Mouse (Mus musculus): ENCODE results near the gene Lrrc42. TPM values are rescaled to one million over a fixed set of nuclear protein-coding genes. Genes with fewer than 3 reads are reported as not detected.

The Lrrc42 gene
- polyA plus RNA-seq, 1 experiment from 2014 or later, result 27.7 TPM

- H3K4me2 ChIP-seq (replicated peaks; ENCODE audit: low read depth), result no peak overlapping the region
- TF ChIP-seq CTCF (IDR thresholded peaks at IDR 0.05; ENCODE audit: low read depth), result no peak
- H3K4me1 ChIP-seq (replicated peaks; ENCODE audit: control insufficient read depth, insufficient read depth, low read length), result no peaks in the 10 kb centered on the region
- no peaks in the 10 kb centered on the region for H3K27me3 ChIP-seq (replicated peaks; ENCODE audit: control insufficient read depth, insufficient read depth, low read length)
- no peaks in the 10 kb centered on the region for H3K9me3 ChIP-seq (ENCODE audit: control insufficient read depth)
- 81% methylated on average over 7 of the region's 7 CpGs for WGBS
- no peaks in the 10 kb centered on the region; the same call in 1 of the 2 replicates for H3K36me3 ChIP-seq (ENCODE audit: control insufficient read depth, insufficient read depth)
- no peak for ATAC-seq
- no peak overlapping the region for H3K9ac ChIP-seq (ENCODE audit: low read depth, low read length)
- H3K4me3 ChIP-seq (ENCODE audit: low read depth, low read length), result no peak overlapping the region
- H3K27ac ChIP-seq (ENCODE audit: low read depth, low read length), result no peak overlapping the region
Measured at GRCm38 (mm10) chr4:107280843-107281475, 27.6 kb upstream of the Lrrc42 start.

- Histone ChIP-seq H3K9me3 (ENCODE audit: control insufficient read depth) (no peaks in the 10 kb centered on the region), H3K36me3 (ENCODE audit: control insufficient read depth, insufficient read depth) (no peaks in the 10 kb centered on the region; the same call in none of the 2 replicates), H3K27me3 (replicated peaks; ENCODE audit: control insufficient read depth, insufficient read depth, low read length) (no peaks in the 10 kb centered on the region), H3K9ac (ENCODE audit: low read depth, low read length) (no peak overlapping the region), H3K27ac (ENCODE audit: low read depth, low read length) (no peak overlapping the region), H3K4me3 (ENCODE audit: low read depth, low read length) (no peak overlapping the region), H3K4me2 (replicated peaks; ENCODE audit: low read depth) (no peak overlapping the region), H3K4me1 (replicated peaks; ENCODE audit: control insufficient read depth, insufficient read depth, low read length) (no peaks in the 10 kb centered on the region)
- WGBS, result 52% methylated on average over 8 of the region's 8 CpGs
- ATAC-seq, result no peak
- no peak for TF ChIP-seq CTCF (IDR thresholded peaks at IDR 0.05; ENCODE audit: low read depth)
Measured at GRCm38 (mm10) chr4:107278188-107278707, 24.9 kb upstream of the Lrrc42 start.

GRCm38 (mm10) chr4:107274511-107274910 lies 21.2 kb upstream of the Lrrc42 start:
- H3K9me3 ChIP-seq (ENCODE audit: control insufficient read depth), result no peaks in the 10 kb centered on the region
- 61% methylated on average over 5 of the region's 5 CpGs for WGBS
- no peak for ATAC-seq
- H3K4me1 ChIP-seq (replicated peaks; ENCODE audit: control insufficient read depth, insufficient read depth, low read length), result no peaks in the 10 kb centered on the region
- H3K36me3 ChIP-seq (ENCODE audit: control insufficient read depth, insufficient read depth), result no peaks in the 10 kb centered on the region; the same call in 1 of the 2 replicates
- no peak overlapping the region for H3K9ac ChIP-seq (ENCODE audit: low read depth, low read length)
- H3K4me2 ChIP-seq (replicated peaks; ENCODE audit: low read depth), result no peak overlapping the region
- H3K27me3 ChIP-seq (replicated peaks; ENCODE audit: control insufficient read depth, insufficient read depth, low read length), result no peaks in the 10 kb centered on the region
- no peak overlapping the region for H3K4me3 ChIP-seq (ENCODE audit: low read depth, low read length)
- TF ChIP-seq CTCF (IDR thresholded peaks at IDR 0.05; ENCODE audit: low read depth), result no peak
- no peak overlapping the region for H3K27ac ChIP-seq (ENCODE audit: low read depth, low read length)

GRCm38 (mm10) chr4:107273683-107274082 lies 20.4 kb upstream of the Lrrc42 start:
- no peak overlapping the region for H3K9ac ChIP-seq (ENCODE audit: low read depth, low read length)
- no peaks in the 10 kb centered on the region for H3K9me3 ChIP-seq (ENCODE audit: control insufficient read depth)
- no peaks in the 10 kb centered on the region; the same call in 1 of the 2 replicates for H3K36me3 ChIP-seq (ENCODE audit: control insufficient read depth, insufficient read depth)
- H3K4me2 ChIP-seq (replicated peaks; ENCODE audit: low read depth), result no peak overlapping the region
- H3K4me1 ChIP-seq (replicated peaks; ENCODE audit: control insufficient read depth, insufficient read depth, low read length), result no peaks in the 10 kb centered on the region
- ATAC-seq, result no peak
- whole genome bisulfite sequencing, result 81% methylated on average over 4 of the region's 4 CpGs
- no peaks in the 10 kb centered on the region for H3K27me3 ChIP-seq (replicated peaks; ENCODE audit: control insufficient read depth, insufficient read depth, low read length)
- no peak overlapping the region for H3K4me3 ChIP-seq (ENCODE audit: low read depth, low read length)
- no peak overlapping the region for H3K27ac ChIP-seq (ENCODE audit: low read depth, low read length)
- no peak for TF ChIP-seq CTCF (IDR thresholded peaks at IDR 0.05; ENCODE audit: low read depth)

- H3K9ac ChIP-seq (ENCODE audit: low read depth, low read length), result no peak overlapping the region
- no peak overlapping the region for H3K4me3 ChIP-seq (ENCODE audit: low read depth, low read length)
- TF ChIP-seq CTCF (IDR thresholded peaks at IDR 0.05; ENCODE audit: low read depth), result no peak
- peak; percentile 74 for ATAC-seq
- H3K27me3 ChIP-seq (replicated peaks; ENCODE audit: control insufficient read depth, insufficient read depth, low read length), result no peaks in the 10 kb centered on the region
- no peaks in the 10 kb centered on the region for H3K9me3 ChIP-seq (ENCODE audit: control insufficient read depth)
- H3K27ac ChIP-seq (ENCODE audit: low read depth, low read length), result no peak overlapping the region
- no peaks in the 10 kb centered on the region for H3K4me1 ChIP-seq (replicated peaks; ENCODE audit: control insufficient read depth, insufficient read depth, low read length)
- no peak overlapping the region for H3K4me2 ChIP-seq (replicated peaks; ENCODE audit: low read depth)
- 29% methylated on average over 4 of the region's 4 CpGs for WGBS
- no peaks in the 10 kb centered on the region for H3K36me3 ChIP-seq (ENCODE audit: control insufficient read depth, insufficient read depth)
Measured at GRCm38 (mm10) chr4:107260001-107260400, 6.7 kb upstream of the Lrrc42 start.

GRCm38 (mm10) chr4:107254414-107254813 lies 1.1 kb upstream of the Lrrc42 start:
- Histone ChIP-seq H3K27me3 (replicated peaks; ENCODE audit: control insufficient read depth, insufficient read depth, low read length) (no peaks in the 10 kb centered on the region), H3K4me1 (replicated peaks; ENCODE audit: control insufficient read depth, insufficient read depth, low read length) (peaks cover 11% of the 10 kb centered on the region), H3K4me2 (replicated peaks; ENCODE audit: low read depth) (peak overlapping the region; percentile 90), H3K27ac (ENCODE audit: low read depth, low read length) (no peak overlapping the region), H3K36me3 (ENCODE audit: control insufficient read depth, insufficient read depth) (no peaks in the 10 kb centered on the region), H3K9me3 (ENCODE audit: control insufficient read depth) (no peaks in the 10 kb centered on the region), H3K9ac (ENCODE audit: low read depth, low read length) (peak overlapping the region; percentile 70), H3K4me3 (ENCODE audit: low read depth, low read length) (peak overlapping the region; percentile 72)
- no peak for ATAC-seq
- TF ChIP-seq CTCF (IDR thresholded peaks at IDR 0.05; ENCODE audit: low read depth), result no peak
- 46% methylated on average over 3 of the region's 3 CpGs for WGBS

Data from intestine, postnatal 0 days (tissue).